In the genomic region with DNA sequence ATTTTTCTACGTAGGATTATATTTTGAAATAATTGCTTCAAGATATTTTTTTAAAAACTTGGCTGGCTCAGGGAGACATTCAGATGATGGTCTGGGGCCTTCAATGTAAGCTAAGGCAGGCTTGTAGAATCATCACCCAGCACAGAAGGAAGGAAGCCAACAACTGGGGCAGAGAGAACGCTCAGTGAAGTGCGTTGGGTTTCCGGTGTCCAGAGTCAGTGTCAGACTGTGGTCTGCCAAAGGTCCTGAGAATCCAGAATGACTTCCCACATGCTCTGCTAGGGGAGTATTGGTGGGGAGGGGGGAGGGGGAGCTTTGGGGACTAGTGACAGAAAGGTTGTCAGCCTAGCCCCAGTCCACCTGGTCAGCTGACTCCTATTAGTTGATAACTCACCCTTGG, we compare ENCODE assay signal across 8 mouse cellular contexts.
DNase-seq lines count a peak whose midpoint lies in the region; ATAC-seq and TF ChIP-seq lines count a peak whose summit lies in the region.

No protein-coding gene starts in this region.

- ATAC-seq in hindbrain, postnatal 0 days: no peak
- ATAC-seq in lung, embryonic 15.5 days (ENCODE audit: borderline replicate concordance, extremely low read depth, low FRiP score, low TSS enrichment): peak; percentile 58

- H3K36me3 ChIP-seq in embryonic facial prominence, embryonic 10.5 days (replicated peaks): no peaks in the 10 kb centered on the region
- H3K36me3 ChIP-seq in hindbrain, postnatal 0 days (ENCODE audit: insufficient read depth, low read length): no peaks in the 10 kb centered on the region
- no peaks in the 10 kb centered on the region for H3K36me3 ChIP-seq in lung, embryonic 15.5 days

- H3K9ac ChIP-seq in hindbrain, postnatal 0 days (replicated peaks; ENCODE audit: low read length): no peak overlapping the region
- H3K9ac ChIP-seq in lung, embryonic 15.5 days: peak overlapping the region; percentile 36

- peak overlapping the region; percentile 44 for H3K4me3 ChIP-seq in embryonic facial prominence, embryonic 10.5 days
- H3K4me3 ChIP-seq in hindbrain, postnatal 0 days (ENCODE audit: low read length): no peak overlapping the region
- peak overlapping the region; percentile 26; the same call in 1 of the 2 replicates for H3K4me3 ChIP-seq in lung, embryonic 15.5 days

- TF ChIP-seq CTCF in hindbrain, postnatal 0 days (IDR thresholded peaks at IDR 0.05; ENCODE audit: low read depth): no peak

- DNase-seq in 416B (ENCODE audit: low read depth): peak; percentile 24
- no peak for DNase-seq in embryonic facial prominence, embryonic 10.5 days (ENCODE audit: low spot score)
- no peak for DNase-seq in hindbrain, postnatal 0 days (ENCODE audit: low spot score)
- DNase-seq in frontal cortex, adult 2 months (ENCODE audit: extremely low spot score in 1 of 2, low spot score in 1 of 2): no peak
- no peak for DNase-seq in c-Kit-positive CD71-positive TER-119-positive erythroid progenitor cells, embryonic 14.5 days (ENCODE audit: low spot score)
- DNase-seq in right cerebral cortex, postnatal 4 days: no peak
- DNase-seq in ovary, postnatal 14 days (ENCODE audit: low spot score): no peak

- H3K4me1 ChIP-seq in embryonic facial prominence, embryonic 10.5 days: peaks cover 25% of the 10 kb centered on the region
- no peaks in the 10 kb centered on the region; the same call in 1 of the 2 replicates for H3K4me1 ChIP-seq in hindbrain, postnatal 0 days (ENCODE audit: insufficient read depth, low read length)
- peaks cover 40% of the 10 kb centered on the region for H3K4me1 ChIP-seq in lung, embryonic 15.5 days

- WGBS in embryonic facial prominence, embryonic 10.5 days: 70% methylated on average over 4 of the region's 4 CpGs
- 53% methylated on average over 4 of the region's 4 CpGs for WGBS in hindbrain, postnatal 0 days
- 17% methylated on average over 4 of the region's 4 CpGs for WGBS in lung, embryonic 15.5 days

- no peaks in the 10 kb centered on the region for H3K27me3 ChIP-seq in embryonic facial prominence, embryonic 10.5 days (replicated peaks; ENCODE audit: low read depth, poor library complexity, severe bottlenecking)
- no peaks in the 10 kb centered on the region for H3K27me3 ChIP-seq in hindbrain, postnatal 0 days (ENCODE audit: insufficient read depth, low read length)
- no peaks in the 10 kb centered on the region for H3K27me3 ChIP-seq in lung, embryonic 15.5 days

- no peaks in the 10 kb centered on the region for H3K9me3 ChIP-seq in embryonic facial prominence, embryonic 10.5 days
- H3K9me3 ChIP-seq in hindbrain, postnatal 0 days (ENCODE audit: low read length): no peaks in the 10 kb centered on the region
- H3K9me3 ChIP-seq in lung, embryonic 15.5 days: no peaks in the 10 kb centered on the region

- H3K4me2 ChIP-seq in hindbrain, postnatal 0 days (ENCODE audit: low read depth, low read length): peak overlapping the region; percentile 33; the same call in 1 of the 2 replicates
- H3K4me2 ChIP-seq in lung, embryonic 15.5 days: peak overlapping the region; percentile 54

- peak overlapping the region; percentile 75 for H3K27ac ChIP-seq in embryonic facial prominence, embryonic 10.5 days (replicated peaks)
- 0 out of 2 replicates have a peak overlapping the region, but pooled peaks have one; percentile 3 for H3K27ac ChIP-seq in hindbrain, postnatal 0 days
- peak overlapping the region; percentile 93 for H3K27ac ChIP-seq in lung, embryonic 15.5 days

Comparison
In these comparisons a context has a peak if more than half of its experiments do, and no peak if none do; other contexts are left out.
1. H3K27ac ChIP-seq: peak in every context shown above with its lines; median percentile 93 in lung, embryonic 15.5 days; 75 in embryonic facial prominence, embryonic 10.5 days; 3 in hindbrain, postnatal 0 days.